Mouse (Mus musculus): Measurements from ENCODE around the gene Tmem150c. TPM values are rescaled to one million over a fixed set of nuclear protein-coding genes. Genes with fewer than 3 reads are reported as not detected.

The Tmem150c gene
- total and polyA plus RNA-seq, 3 experiments: 0.16 TPM; not detected in 2

- Histone ChIP-seq H3K4me1 (ENCODE audit: insufficient read depth, low read depth, low read length) (no peaks in the 10 kb centered on the region), H3K4me3 (ENCODE audit: low read depth, low read length) (no peak overlapping the region), H3K27me3 (ENCODE audit: insufficient read depth, low read length) (no peaks in the 10 kb centered on the region; the same call in 1 of the 2 replicates), H3K9me3 (replicated peaks) (no peaks in the 10 kb centered on the region), H3K36me3 (replicated peaks) (no peaks in the 10 kb centered on the region)
- no peak for TF ChIP-seq GATA1 (IDR thresholded peaks at IDR 0.05; ENCODE audit: borderline replicate concordance, low read length)
- no peak for TF ChIP-seq POLR2AphosphoS5 (IDR thresholded peaks at IDR 0.05; ENCODE audit: insufficient replicate concordance, low read depth, low read length)
- no peak for TF ChIP-seq GATA2 (IDR thresholded peaks at IDR 0.05; ENCODE audit: borderline replicate concordance, low read depth, low read length)
- no peak for TF ChIP-seq CTCF (IDR thresholded peaks at IDR 0.05; ENCODE audit: low read depth, low read length)
- no peak for TF ChIP-seq TAL1 (conservative IDR thresholded peaks at IDR 0.05; ENCODE audit: low read depth, low read length)
- no peak for DNase-seq (ENCODE audit: low spot score)
- no peak for ATAC-seq (ENCODE audit: extremely low read depth, insufficient number of reproducible peaks, low FRiP score, poor library complexity, severe bottlenecking)
These were observed 75.5 kb downstream of the Tmem150c start for GRCm38 (mm10) chr5:100083953-100084562.

- Histone ChIP-seq H3K9me3 (replicated peaks) (no peaks in the 10 kb centered on the region), H3K4me3 (ENCODE audit: low read depth, low read length) (no peak overlapping the region), H3K27me3 (ENCODE audit: insufficient read depth, low read length) (no peaks in the 10 kb centered on the region; the same call in 1 of the 2 replicates), H3K36me3 (replicated peaks) (no peaks in the 10 kb centered on the region), H3K4me1 (ENCODE audit: insufficient read depth, low read depth, low read length) (no peaks in the 10 kb centered on the region)
- DNase-seq (ENCODE audit: low spot score) (no peak), ATAC-seq (ENCODE audit: extremely low read depth, insufficient number of reproducible peaks, low FRiP score, poor library complexity, severe bottlenecking) (no peak)
- TF ChIP-seq GATA1 (IDR thresholded peaks at IDR 0.05; ENCODE audit: borderline replicate concordance, low read length) (no peak), CTCF (IDR thresholded peaks at IDR 0.05; ENCODE audit: low read depth, low read length) (no peak), TAL1 (conservative IDR thresholded peaks at IDR 0.05; ENCODE audit: low read depth, low read length) (no peak), GATA2 (IDR thresholded peaks at IDR 0.05; ENCODE audit: borderline replicate concordance, low read depth, low read length) (no peak), POLR2AphosphoS5 (IDR thresholded peaks at IDR 0.05; ENCODE audit: insufficient replicate concordance, low read depth, low read length) (no peak)
These were observed 77.6 kb downstream of the Tmem150c start for GRCm38 (mm10) chr5:100082006-100082405.

- TF ChIP-seq GATA2 (IDR thresholded peaks at IDR 0.05; ENCODE audit: borderline replicate concordance, low read depth, low read length): no peak
- TF ChIP-seq POLR2AphosphoS5 (IDR thresholded peaks at IDR 0.05; ENCODE audit: insufficient replicate concordance, low read depth, low read length): no peak
- TF ChIP-seq TAL1 (conservative IDR thresholded peaks at IDR 0.05; ENCODE audit: low read depth, low read length): no peak
- TF ChIP-seq GATA1 (IDR thresholded peaks at IDR 0.05; ENCODE audit: borderline replicate concordance, low read length): no peak
- no peak for TF ChIP-seq CTCF (IDR thresholded peaks at IDR 0.05; ENCODE audit: low read depth, low read length)
- ATAC-seq (ENCODE audit: extremely low read depth, insufficient number of reproducible peaks, low FRiP score, poor library complexity, severe bottlenecking) (no peak), DNase-seq (ENCODE audit: low spot score) (no peak)
- H3K27me3 ChIP-seq (ENCODE audit: insufficient read depth, low read length): no peaks in the 10 kb centered on the region; the same call in 1 of the 2 replicates
- no peaks in the 10 kb centered on the region for H3K9me3 ChIP-seq (replicated peaks)
- H3K36me3 ChIP-seq (replicated peaks): peaks cover 2% of the 10 kb centered on the region
- no peak overlapping the region for H3K4me3 ChIP-seq (ENCODE audit: low read depth, low read length)
- no peaks in the 10 kb centered on the region for H3K4me1 ChIP-seq (ENCODE audit: insufficient read depth, low read depth, low read length)
These were observed 79.7 kb downstream of the Tmem150c start for GRCm38 (mm10) chr5:100079931-100080275.

GRCm38 (mm10) chr5:100079040-100079930, 80.3 kb downstream of the Tmem150c start:
- DNase-seq (ENCODE audit: low spot score): no peak
- ATAC-seq (ENCODE audit: extremely low read depth, insufficient number of reproducible peaks, low FRiP score, poor library complexity, severe bottlenecking): no peak
- Histone ChIP-seq H3K36me3 (replicated peaks) (peaks cover 8% of the 10 kb centered on the region), H3K4me1 (ENCODE audit: insufficient read depth, low read depth, low read length) (no peaks in the 10 kb centered on the region), H3K9me3 (replicated peaks) (no peaks in the 10 kb centered on the region), H3K27me3 (ENCODE audit: insufficient read depth, low read length) (no peaks in the 10 kb centered on the region; the same call in 1 of the 2 replicates), H3K4me3 (ENCODE audit: low read depth, low read length) (no peak overlapping the region)
- TF ChIP-seq CTCF (IDR thresholded peaks at IDR 0.05; ENCODE audit: low read depth, low read length) (no peak), POLR2AphosphoS5 (IDR thresholded peaks at IDR 0.05; ENCODE audit: insufficient replicate concordance, low read depth, low read length) (no peak), TAL1 (conservative IDR thresholded peaks at IDR 0.05; ENCODE audit: low read depth, low read length) (no peak)

- ATAC-seq (ENCODE audit: extremely low read depth, insufficient number of reproducible peaks, low FRiP score, poor library complexity, severe bottlenecking): no peak
These were observed 85.0 kb downstream of the Tmem150c start for GRCm38 (mm10) chr5:100074571-100074970.

GRCm38 (mm10) chr5:100072557-100072956, 87.1 kb downstream of the Tmem150c start:
- Histone ChIP-seq H3K4me1 (ENCODE audit: insufficient read depth, low read depth, low read length) (no peaks in the 10 kb centered on the region), H3K4me3 (ENCODE audit: low read depth, low read length) (no peak overlapping the region), H3K9me3 (replicated peaks) (no peaks in the 10 kb centered on the region), H3K27me3 (ENCODE audit: insufficient read depth, low read length) (no peaks in the 10 kb centered on the region), H3K36me3 (replicated peaks) (peaks cover 72% of the 10 kb centered on the region)
- DNase-seq (ENCODE audit: low spot score) (no peak), ATAC-seq (ENCODE audit: extremely low read depth, insufficient number of reproducible peaks, low FRiP score, poor library complexity, severe bottlenecking) (no peak)
- TF ChIP-seq GATA1 (IDR thresholded peaks at IDR 0.05; ENCODE audit: borderline replicate concordance, low read length): no peak
- TF ChIP-seq GATA2 (IDR thresholded peaks at IDR 0.05; ENCODE audit: borderline replicate concordance, low read depth, low read length): no peak
- TF ChIP-seq CTCF (IDR thresholded peaks at IDR 0.05; ENCODE audit: low read depth, low read length): no peak
- no peak for TF ChIP-seq POLR2AphosphoS5 (IDR thresholded peaks at IDR 0.05; ENCODE audit: insufficient replicate concordance, low read depth, low read length)
- TF ChIP-seq TAL1 (conservative IDR thresholded peaks at IDR 0.05; ENCODE audit: low read depth, low read length): no peak

More at GRCm38 (mm10) chr5:100074571-100074970, 85.0 kb downstream of the Tmem150c start:
- Histone ChIP-seq H3K4me1 (ENCODE audit: insufficient read depth, low read depth, low read length) (no peaks in the 10 kb centered on the region), H3K36me3 (replicated peaks) (peaks cover 54% of the 10 kb centered on the region), H3K27me3 (ENCODE audit: insufficient read depth, low read length) (no peaks in the 10 kb centered on the region; the same call in 1 of the 2 replicates), H3K9me3 (replicated peaks) (no peaks in the 10 kb centered on the region), H3K4me3 (ENCODE audit: low read depth, low read length) (no peak overlapping the region)
- no peak for TF ChIP-seq POLR2AphosphoS5 (IDR thresholded peaks at IDR 0.05; ENCODE audit: insufficient replicate concordance, low read depth, low read length)
- TF ChIP-seq GATA1 (IDR thresholded peaks at IDR 0.05; ENCODE audit: borderline replicate concordance, low read length): no peak
- no peak for TF ChIP-seq CTCF (IDR thresholded peaks at IDR 0.05; ENCODE audit: low read depth, low read length)
- TF ChIP-seq TAL1 (conservative IDR thresholded peaks at IDR 0.05; ENCODE audit: low read depth, low read length): no peak
- no peak for TF ChIP-seq GATA2 (IDR thresholded peaks at IDR 0.05; ENCODE audit: borderline replicate concordance, low read depth, low read length)
- no peak for DNase-seq (ENCODE audit: low spot score)

Data from G1E (cell line).